Mouse (Mus musculus) cortical plate, adult 2 months (tissue): ENCODE measurements around the gene Nlrc5.

ENCODE experiments used
- CTCF ChIP-seq: fragments of 200-500 bp; IDR thresholded peaks from 2 replicates; pipeline ENCODE4 v1.5.1; 2011; ENCODE audit warnings: mild to moderate bottlenecking, control low read depth, low read length; ENCODE audit not compliant: insufficient read depth; ENCODE audit errors: extremely low read depth
- POLR2A ChIP-seq: fragments of 200-500 bp; IDR thresholded peaks from 2 replicates; pipeline ENCODE4 v1.6.1; 2011; ENCODE audit warnings: mild to moderate bottlenecking, low read length, control low read depth; ENCODE audit not compliant: insufficient read depth; ENCODE audit errors: extremely low read depth

GRCm38 (mm10) chr8:94392648-94393047 is 41.5 kb upstream of the Nlrc5 start:
- TF ChIP-seq CTCF (no peak), POLR2A (no peak)
